Mouse (Mus musculus) liver, adult (tissue): Measurements from ENCODE around the gene Chst8.

ENCODE experiments used
- GATA4 ChIP-seq: IDR thresholded peaks from 2 replicates; pipeline ENCODE4 v1.6.1; 2014; ENCODE audit warnings: mild to moderate bottlenecking, low read length; ENCODE audit not compliant: insufficient replicate concordance

Gene Chst8

GRCm38 (mm10) chr7:34774947-34775346 lies 37.6 kb downstream of the Chst8 start:
- TF ChIP-seq GATA4: no peak

GRCm38 (mm10) chr7:34774020-34774419 lies 38.5 kb downstream of the Chst8 start:
- TF ChIP-seq GATA4: no peak

GRCm38 (mm10) chr7:34773309-34773708 lies 39.2 kb downstream of the Chst8 start:
- no peak for TF ChIP-seq GATA4

- TF ChIP-seq GATA4: no peak
Measured at GRCm38 (mm10) chr7:34769531-34769930, 43.0 kb downstream of the Chst8 start.

- TF ChIP-seq GATA4: no peak
Measured at GRCm38 (mm10) chr7:34764250-34765148, 48.0 kb downstream of the Chst8 start.

GRCm38 (mm10) chr7:34759378-34759822 lies 53.1 kb downstream of the Chst8 start:
- no peak for TF ChIP-seq GATA4

- TF ChIP-seq GATA4: no peak
Measured at GRCm38 (mm10) chr7:34758721-34759120, 53.8 kb downstream of the Chst8 start.

GRCm38 (mm10) chr7:34757513-34757912 lies 55.0 kb downstream of the Chst8 start:
- no peak for TF ChIP-seq GATA4

- TF ChIP-seq GATA4: no peak
Measured at GRCm38 (mm10) chr7:34753140-34753886, 59.2 kb downstream of the Chst8 start.

GRCm38 (mm10) chr7:34752151-34752762 lies 60.3 kb downstream of the Chst8 start:
- TF ChIP-seq GATA4: no peak

- no peak for TF ChIP-seq GATA4
Measured at GRCm38 (mm10) chr7:34750350-34750749, 62.2 kb downstream of the Chst8 start.

GRCm38 (mm10) chr7:34749753-34750152 lies 62.8 kb downstream of the Chst8 start:
- no peak for TF ChIP-seq GATA4

- TF ChIP-seq GATA4: no peak
Measured at GRCm38 (mm10) chr7:34748501-34748900, 64.0 kb downstream of the Chst8 start.

- TF ChIP-seq GATA4: no peak
Measured at GRCm38 (mm10) chr7:34747661-34748060, 64.8 kb downstream of the Chst8 start.

- no peak for TF ChIP-seq GATA4
Measured at GRCm38 (mm10) chr7:34746586-34746985, 65.9 kb downstream of the Chst8 start.

- no peak for TF ChIP-seq GATA4
Measured at GRCm38 (mm10) chr7:34746165-34746564, 66.3 kb downstream of the Chst8 start.
